Mouse (Mus musculus): ENCODE measurements around the gene Gdf15. TPM values are rescaled to one million over a fixed set of nuclear protein-coding genes. Genes with fewer than 3 reads are reported as not detected.

Gdf15 gene
- total and polyA plus RNA-seq, 3 experiments, result 0.15 to 0.63 TPM; not detected in 1

GRCm38 (mm10) chr8:70644065-70644464, 11.8 kb upstream of the Gdf15 start:
- H3K4me1 ChIP-seq (ENCODE audit: control insufficient read depth in 1 of 2, insufficient read depth in 2 of 2, low read length in 2 of 2), result peaks cover 6 to 19% of the 10 kb centered on the region in 2 experiments
- peaks cover 0 to 13% of the 10 kb centered on the region in 2 experiments; a peak in 2 of 4 replicates for H3K36me3 ChIP-seq (ENCODE audit: control insufficient read depth in 1 of 2, insufficient read depth in 2 of 2, low read length in 2 of 2)
- H3K27me3 ChIP-seq (ENCODE audit: control insufficient read depth in 1 of 2, insufficient read depth in 2 of 2, low read length in 2 of 2), result no peaks in the 10 kb centered on the region
- H3K9ac ChIP-seq (ENCODE audit: control insufficient read depth, low read depth, low read length, poor library complexity, severe bottlenecking), result no peak overlapping the region
- no peaks in the 10 kb centered on the region for H3K9me3 ChIP-seq (replicated peaks; ENCODE audit: insufficient read depth, low read length)
- H3K27ac ChIP-seq (ENCODE audit: control insufficient read depth, low read depth, low read length), result no peak overlapping the region
- H3K4me3 ChIP-seq (ENCODE audit: control insufficient read depth in 1 of 2, insufficient read depth in 1 of 2, low read depth in 2 of 2, low read length in 2 of 2), result no peak overlapping the region
- DNase-seq (ENCODE audit: low read depth, low spot score), result peak; percentile 68
- H3K79me2 ChIP-seq (ENCODE audit: control insufficient read depth, insufficient read depth, low read length, poor library complexity), result no peaks in the 10 kb centered on the region
- TF ChIP-seq CTCF (IDR thresholded peaks at IDR 0.05 in 2 of 3, conservative IDR thresholded peaks at IDR 0.05 in 1 of 3; ENCODE audit: control insufficient read depth in 1 of 3, insufficient read depth in 1 of 3, low read depth in 2 of 3, low read length in 3 of 3, poor library complexity in 1 of 3, severe bottlenecking in 1 of 3) (peak; percentile 29 to 57 (median 45); a peak in 5 of 6 replicates), ETS1 (IDR thresholded peaks at IDR 0.05; ENCODE audit: low read depth, low read length) (no peak), E2F4 (IDR thresholded peaks at IDR 0.05; ENCODE audit: borderline replicate concordance, low read depth, low read length) (no peak), NRF1 (IDR thresholded peaks at IDR 0.05; ENCODE audit: insufficient read depth, low read depth, low read length, poor library complexity, severe bottlenecking) (no peak), GATA1 (IDR thresholded peaks at IDR 0.05; ENCODE audit: low read depth, low read length) (no peak), MYB (IDR thresholded peaks at IDR 0.05; ENCODE audit: low read depth, low read length) (no peak), ZC3H11A (IDR thresholded peaks at IDR 0.05; ENCODE audit: low read depth, low read length) (no peak), SMC3 (IDR thresholded peaks at IDR 0.05; ENCODE audit: low read depth, low read length) (0 out of 2 replicates have a peak, but pooled peaks have one; percentile 15), POLR2A (IDR thresholded peaks at IDR 0.05; ENCODE audit: control insufficient read depth in 1 of 2, insufficient read depth in 1 of 2, low read depth in 1 of 2, low read length in 2 of 2, poor library complexity in 1 of 2) (no peak), ZNF384 (IDR thresholded peaks at IDR 0.05; ENCODE audit: low read depth, low read length) (peak; percentile 78), EP300 (IDR thresholded peaks at IDR 0.05; ENCODE audit: low read depth in 1 of 2, low read length in 2 of 2) (no peak), ZMIZ1 (IDR thresholded peaks at IDR 0.05; ENCODE audit: low read depth, low read length) (no peak)

DNA sequence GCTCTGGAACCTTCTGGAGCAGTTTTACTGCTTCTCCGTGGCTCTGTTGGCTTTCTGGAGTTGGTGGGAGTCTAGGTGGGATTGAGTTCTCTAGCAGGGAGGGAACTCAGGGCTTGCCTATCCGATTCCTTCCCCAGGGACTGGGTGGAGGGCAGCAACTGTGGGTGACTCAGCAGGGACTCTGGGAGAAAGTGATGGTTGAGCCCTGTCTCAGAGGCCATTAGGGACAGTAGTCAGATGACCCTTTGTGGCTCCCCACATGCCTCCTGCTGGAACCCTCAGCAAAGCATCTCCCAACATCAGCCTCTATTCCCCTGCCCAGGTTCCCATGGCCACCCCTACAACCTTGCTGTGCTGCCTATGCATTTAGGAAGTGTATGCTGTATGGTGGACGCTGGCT, 10.8 kb upstream of the Gdf15 start:
- H3K36me3 ChIP-seq (ENCODE audit: control insufficient read depth in 1 of 2, insufficient read depth in 2 of 2, low read length in 2 of 2), result peaks cover 0 to 5% of the 10 kb centered on the region in 2 experiments; a peak in 1 of 4 replicates
- TF ChIP-seq E2F4 (IDR thresholded peaks at IDR 0.05; ENCODE audit: borderline replicate concordance, low read depth, low read length), result no peak
- TF ChIP-seq CTCF (IDR thresholded peaks at IDR 0.05 in 2 of 3, conservative IDR thresholded peaks at IDR 0.05 in 1 of 3; ENCODE audit: control insufficient read depth in 1 of 3, insufficient read depth in 1 of 3, low read depth in 2 of 3, low read length in 3 of 3, poor library complexity in 1 of 3, severe bottlenecking in 1 of 3), result no peak
- TF ChIP-seq ZKSCAN1 (IDR thresholded peaks at IDR 0.05; ENCODE audit: low read depth, low read length), result no peak
- TF ChIP-seq POLR2AphosphoS5 (IDR thresholded peaks at IDR 0.05; ENCODE audit: borderline replicate concordance, low read depth, low read length), result no peak
- no peak for TF ChIP-seq MXI1 (IDR thresholded peaks at IDR 0.05; ENCODE audit: low read depth, low read length)
- no peak for TF ChIP-seq CHD1 (IDR thresholded peaks at IDR 0.05; ENCODE audit: low read depth, low read length)
- no peak for TF ChIP-seq HCFC1 (IDR thresholded peaks at IDR 0.05; ENCODE audit: low read depth, low read length)
- no peak for TF ChIP-seq KAT2A (conservative IDR thresholded peaks at IDR 0.05; ENCODE audit: low read depth, low read length)
- no peak for TF ChIP-seq CHD2 (IDR thresholded peaks at IDR 0.05; ENCODE audit: low read length)
- no peak for TF ChIP-seq TAL1 (IDR thresholded peaks at IDR 0.05; ENCODE audit: low read length)
- TF ChIP-seq NRF1 (IDR thresholded peaks at IDR 0.05; ENCODE audit: insufficient read depth, low read depth, low read length, poor library complexity, severe bottlenecking), result no peak
- TF ChIP-seq MEF2A (IDR thresholded peaks at IDR 0.05; ENCODE audit: extremely low read depth, insufficient replicate concordance, low read depth, low read length, poor library complexity, severe bottlenecking), result no peak
- TF ChIP-seq GABPA (IDR thresholded peaks at IDR 0.05; ENCODE audit: low read depth, low read length), result no peak
- TF ChIP-seq JUND (IDR thresholded peaks at IDR 0.05; ENCODE audit: low read depth, low read length), result no peak
- TF ChIP-seq ETS1 (IDR thresholded peaks at IDR 0.05; ENCODE audit: low read depth, low read length), result no peak
- TF ChIP-seq EP300 (IDR thresholded peaks at IDR 0.05; ENCODE audit: low read depth in 1 of 2, low read length in 2 of 2), result no peak
- TF ChIP-seq ELF1 (IDR thresholded peaks at IDR 0.05; ENCODE audit: low read depth, low read length), result no peak
- no peak for TF ChIP-seq SIN3A (IDR thresholded peaks at IDR 0.05; ENCODE audit: low read length)
- TF ChIP-seq BHLHE40 (IDR thresholded peaks at IDR 0.05; ENCODE audit: borderline replicate concordance, low read depth, low read length), result no peak
- no peaks in the 10 kb centered on the region for H3K27me3 ChIP-seq (ENCODE audit: control insufficient read depth in 1 of 2, insufficient read depth in 2 of 2, low read length in 2 of 2)
- no peak for DNase-seq (ENCODE audit: low read depth, low spot score)
- H3K9ac ChIP-seq (ENCODE audit: control insufficient read depth, low read depth, low read length, poor library complexity, severe bottlenecking), result no peak overlapping the region
- no peak overlapping the region for H3K27ac ChIP-seq (ENCODE audit: control insufficient read depth, low read depth, low read length)
- no peak overlapping the region for H3K4me3 ChIP-seq (ENCODE audit: control insufficient read depth in 1 of 2, insufficient read depth in 1 of 2, low read depth in 2 of 2, low read length in 2 of 2)
- peaks cover 6 to 9% of the 10 kb centered on the region in 2 experiments; a peak in 3 of 4 replicates for H3K4me1 ChIP-seq (ENCODE audit: control insufficient read depth in 1 of 2, insufficient read depth in 2 of 2, low read length in 2 of 2)
- H3K79me2 ChIP-seq (ENCODE audit: control insufficient read depth, insufficient read depth, low read length, poor library complexity), result no peaks in the 10 kb centered on the region
- H3K9me3 ChIP-seq (replicated peaks; ENCODE audit: insufficient read depth, low read length), result no peaks in the 10 kb centered on the region

Data from MEL (cell line).